Mouse (Mus musculus): Measurements from ENCODE around the gene Xk.
"Not testable (repeated sequence)": the region's sequence is repeated elsewhere in the genome, so short reads cannot be mapped to it uniquely, and the experiment has no call there.

DNA sequence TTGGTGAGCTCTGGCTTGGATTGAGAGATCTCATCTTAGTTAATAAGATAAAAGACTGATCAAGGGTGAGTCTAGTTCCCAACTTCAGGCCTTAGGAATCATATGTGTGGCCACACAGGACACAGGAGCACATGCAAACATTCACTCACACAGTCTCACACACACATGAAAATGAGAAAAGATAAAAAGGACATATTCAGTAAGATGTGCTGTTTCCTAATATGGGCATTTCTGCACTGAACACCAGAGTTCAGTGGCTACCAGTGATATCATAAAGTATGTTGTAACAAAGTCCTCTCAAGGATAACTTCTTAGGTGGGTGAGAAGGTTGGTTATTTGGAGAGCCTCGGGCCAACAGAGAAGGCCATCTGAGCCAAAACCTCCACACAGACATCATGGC is 10.9 kb downstream of the Xk start, which contains the start of gene H2al1m:
- TF ChIP-seq CTCF (IDR thresholded peaks at IDR 0.05; ENCODE audit: extremely low read depth, insufficient read length, insufficient replicate concordance, low read depth, low read length); POLR2A (IDR thresholded peaks at IDR 0.05; ENCODE audit: low read depth, low read length): not testable (repeated sequence)
